Mouse (Mus musculus) ES-E14 (cell line): ENCODE measurements at regions not wholly inside any gene's neighbourhood (a gene's known extent, or its start where the extent isn't known, plus 50 kb on each side); places are given as distances from the start of the nearest gene placed in this dataset.

Experiments
- DNase-seq: peaks from one replicate; pipeline ENCODE4 v3.0.0-alpha.2; 2013; ENCODE audit warnings: low read depth, low spot score
- H3K27ac ChIP-seq: 2 replicates; pipeline ENCODE4 v1.5.1; 2012; ENCODE audit warnings: low read depth, mild to moderate bottlenecking, low read length, moderate library complexity, mixed read lengths; ENCODE audit not compliant: poor library complexity, insufficient read depth, severe bottlenecking
- H3K36me3 ChIP-seq: 2 replicates; pipeline ENCODE4 v1.6.1; 2012; ENCODE audit warnings: mild to moderate bottlenecking, low read length, moderate library complexity, mixed read lengths; ENCODE audit not compliant: control insufficient read depth, poor library complexity, insufficient read depth, severe bottlenecking
- H3K4me1 ChIP-seq, 2 experiments: fragments of 150-350 bp in 1 of 2; sonication (generic) in 1 of 2; 2 replicates each; pipeline ENCODE4 v1.6.1; 2012; ENCODE audit warnings: low read length in 2 of 2, mild to moderate bottlenecking in 1 of 2, mixed read lengths in 1 of 2; ENCODE audit not compliant: control insufficient read depth in 2 of 2, insufficient read depth in 2 of 2, poor library complexity in 1 of 2
- H3K4me3 ChIP-seq, 2 experiments: fragments of 150-350 bp in 1 of 2; sonication (generic) in 1 of 2; 2 replicates each; pipeline ENCODE4 v1.5.1; 2012; ENCODE audit warnings: low read length in 2 of 2, low read depth in 1 of 2, mild to moderate bottlenecking in 1 of 2, mixed read lengths in 1 of 2; ENCODE audit not compliant: insufficient read depth in 1 of 2, poor library complexity in 1 of 2, severe bottlenecking in 1 of 2
- H3K9ac ChIP-seq: 2 replicates; pipeline ENCODE4 v1.6.1; 2012; ENCODE audit warnings: low read depth, mild to moderate bottlenecking, low read length, mixed read lengths; ENCODE audit not compliant: poor library complexity, insufficient read depth, severe bottlenecking
- H3K9me3 ChIP-seq: fragments of 150-350 bp; sonication (generic); 2 replicates; pipeline ENCODE4 v1.6.1; 2012; ENCODE audit warnings: low read depth, mild to moderate bottlenecking, low read length; ENCODE audit not compliant: control insufficient read depth, insufficient read depth
- CHD2 ChIP-seq: IDR thresholded peaks from 2 replicates; pipeline ENCODE4 v1.6.1; 2014; ENCODE audit warnings: mild to moderate bottlenecking, low read depth, low read length, inconsistent platforms
- HCFC1 ChIP-seq: IDR thresholded peaks from 2 replicates; pipeline ENCODE4 v1.6.1; 2012; ENCODE audit warnings: low read length, inconsistent platforms, borderline replicate concordance; ENCODE audit not compliant: insufficient read depth
- MAFK ChIP-seq: IDR thresholded peaks from 2 replicates; pipeline ENCODE4 v1.6.1; 2014; ENCODE audit warnings: mild to moderate bottlenecking, low read depth, low read length, inconsistent platforms; ENCODE audit not compliant: insufficient read depth
- ZC3H11A ChIP-seq: IDR thresholded peaks from 2 replicates; pipeline ENCODE4 v1.6.1; 2012; ENCODE audit warnings: low read depth, mild to moderate bottlenecking, inconsistent platforms, low read length, borderline replicate concordance
- ZNF384 ChIP-seq: IDR thresholded peaks from 2 replicates; pipeline ENCODE4 v1.6.1; 2012; ENCODE audit warnings: low read depth, low read length, inconsistent platforms
- in situ Hi-C, 2 experiments: fragments of 600-800 bp; cut with MboI; formaldehyde crosslinking; loops; one replicate each; pipeline ENCODE4 v1.15.1; 2025; ENCODE audit warnings: low sequenced_read_pairs in 2 of 2, inconsistent platforms in 1 of 2; ENCODE audit not compliant: unreplicated experiment in 2 of 2

- H3K4me3 ChIP-seq = no peak overlapping the region
- no peaks in the 10 kb centered on the region for H3K9me3 ChIP-seq
- DNase-seq = no peak
- TF ChIP-seq CHD2 (no peak), ZNF384 (no peak)
- H3K27ac ChIP-seq = no peak overlapping the region
- H3K9ac ChIP-seq = no peak overlapping the region
- in situ Hi-C loops = no loop called here
- H3K36me3 ChIP-seq = no peaks in the 10 kb centered on the region
- no peaks in the 10 kb centered on the region for H3K4me1 ChIP-seq
These were observed 324.0 kb downstream of the Cbln4 start for GRCm38 (mm10) chr2:171719269-171719668.

DNA sequence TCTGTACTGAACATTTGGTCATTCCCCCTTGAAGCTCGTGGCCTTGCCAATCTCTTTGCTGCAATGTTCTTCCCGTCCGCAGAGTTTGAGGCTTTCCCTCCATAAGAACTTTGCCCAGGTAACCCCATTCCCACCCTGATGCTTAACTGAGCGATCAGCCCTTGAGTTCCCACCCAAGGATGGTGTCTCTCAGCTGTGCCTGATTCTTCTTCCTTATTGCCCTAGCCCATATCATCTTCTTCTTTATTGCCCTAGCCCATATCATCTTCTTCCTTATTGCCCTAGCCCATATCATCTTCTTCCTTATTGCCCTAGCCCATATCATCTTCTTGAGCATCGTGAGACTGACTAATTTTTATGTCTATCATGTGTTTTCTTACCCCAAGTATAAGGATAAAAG is 324.4 kb downstream of the Cbln4 start:
- in situ Hi-C loops = no loop called here
- TF ChIP-seq MAFK = no peak
- TF ChIP-seq ZNF384 = no peak
- TF ChIP-seq HCFC1 = no peak
- TF ChIP-seq CHD2 = no peak
- TF ChIP-seq ZC3H11A = no peak
- Histone ChIP-seq H3K9me3 (no peaks in the 10 kb centered on the region), H3K27ac (no peak overlapping the region), H3K4me1 (no peaks in the 10 kb centered on the region), H3K4me3 (no peak overlapping the region), H3K9ac (no peak overlapping the region), H3K36me3 (no peaks in the 10 kb centered on the region)
- no peak for DNase-seq

DNA sequence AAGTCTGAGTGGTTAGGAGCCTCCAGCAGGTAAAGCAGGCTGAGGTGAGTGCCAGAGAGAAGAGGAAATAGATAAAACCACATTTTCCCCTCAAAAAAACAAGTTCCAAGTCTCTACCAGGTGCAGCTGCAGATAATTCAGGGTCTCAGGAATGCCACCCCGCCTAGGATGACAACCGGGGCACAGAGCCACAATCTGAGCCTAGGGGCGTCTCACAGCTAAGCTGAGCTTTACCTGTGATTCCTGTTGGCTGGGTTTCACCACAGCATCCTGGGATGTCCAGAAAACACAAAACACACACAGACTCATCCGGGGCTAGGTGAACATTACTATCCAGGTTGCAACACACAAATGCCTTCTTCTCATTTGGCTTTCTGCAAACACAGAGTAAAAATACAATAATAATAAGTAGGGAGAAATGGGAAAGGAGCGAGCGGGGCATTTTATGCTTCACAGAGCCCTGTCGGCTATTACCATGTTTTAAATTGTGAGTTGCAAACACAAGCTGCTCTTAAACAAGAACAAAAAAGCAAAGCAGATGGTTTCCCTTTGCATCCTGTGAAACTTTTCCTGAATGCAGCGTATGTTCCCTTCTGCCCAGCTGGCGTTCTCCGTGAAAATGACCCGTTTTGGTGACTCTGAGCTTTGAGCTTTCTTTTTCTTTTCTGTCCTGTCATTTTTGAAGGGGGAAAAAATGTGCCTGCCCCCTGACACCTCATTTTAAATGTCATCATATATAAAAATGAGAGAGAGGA is 330.3 kb downstream of the Cbln4 start:
- TF ChIP-seq MAFK (no peak), ZC3H11A (no peak), ZNF384 (no peak), CHD2 (no peak), HCFC1 (no peak)
- in situ Hi-C loops = no loop called here
- no peak overlapping the region for H3K4me3 ChIP-seq
- no peak overlapping the region for H3K9ac ChIP-seq
- DNase-seq = no peak
- no peaks in the 10 kb centered on the region for H3K9me3 ChIP-seq
- H3K27ac ChIP-seq = no peak overlapping the region
- no peaks in the 10 kb centered on the region for H3K4me1 ChIP-seq
- no peaks in the 10 kb centered on the region for H3K36me3 ChIP-seq

DNA sequence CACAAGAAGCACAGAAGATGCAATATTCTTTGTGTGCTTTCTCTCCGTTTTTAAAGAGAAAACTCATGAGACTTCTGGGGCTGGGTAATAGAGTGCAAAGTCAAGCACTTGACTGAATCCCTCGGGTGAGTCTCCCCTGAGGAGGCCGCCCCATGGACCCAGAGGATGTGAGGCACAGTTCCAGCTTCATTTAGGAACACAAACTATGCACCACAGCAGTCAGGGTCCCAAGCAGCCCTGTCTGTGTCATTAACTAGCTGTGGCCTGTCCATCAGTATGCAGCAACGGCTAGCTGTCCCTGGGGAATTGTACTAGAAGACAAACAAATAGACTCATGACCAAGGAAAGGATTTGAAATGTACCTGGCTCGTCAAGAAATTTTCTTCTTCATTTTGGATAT is 349.7 kb downstream of the Cbln4 start:
- Histone ChIP-seq H3K4me1 (peaks cover 0 to 4% of the 10 kb centered on the region in 2 experiments; a peak in 1 of 4 replicates), H3K4me3 (no peak overlapping the region), H3K9ac (no peak overlapping the region), H3K27ac (no peak overlapping the region), H3K36me3 (no peaks in the 10 kb centered on the region), H3K9me3 (no peaks in the 10 kb centered on the region)
- in situ Hi-C loops = no loop called here
- TF ChIP-seq HCFC1 (no peak), MAFK (no peak), ZNF384 (no peak), CHD2 (no peak), ZC3H11A (no peak)
- DNase-seq = no peak

DNA sequence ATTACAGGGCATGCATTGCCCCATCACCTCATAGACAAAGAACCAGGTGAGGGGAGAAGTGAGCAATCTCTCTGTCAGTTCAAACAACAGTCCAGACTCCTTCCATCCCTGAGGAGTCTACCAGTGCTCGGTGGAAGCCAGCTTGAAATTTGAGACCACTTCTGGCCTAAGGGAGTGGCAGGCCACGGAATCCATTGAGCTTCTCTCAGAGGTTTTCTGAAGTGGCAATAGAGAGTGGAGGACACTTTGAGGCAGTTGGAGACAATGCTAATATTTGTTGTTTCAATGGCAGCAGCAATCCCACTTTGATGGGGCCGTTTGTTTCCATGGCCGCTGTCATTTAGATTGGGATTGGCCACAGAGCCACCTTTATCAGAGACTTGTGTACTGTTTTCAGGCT is 352.5 kb downstream of the Cbln4 start:
- Histone ChIP-seq H3K9ac (no peak overlapping the region), H3K4me3 (no peak overlapping the region), H3K4me1 (peaks cover 0 to 4% of the 10 kb centered on the region in 2 experiments; a peak in 1 of 4 replicates), H3K36me3 (no peaks in the 10 kb centered on the region), H3K27ac (no peak overlapping the region), H3K9me3 (no peaks in the 10 kb centered on the region)
- TF ChIP-seq MAFK (no peak), CHD2 (no peak), ZNF384 (no peak), ZC3H11A (no peak), HCFC1 (no peak)
- in situ Hi-C loops = no loop called here
- no peak for DNase-seq
